Mouse (Mus musculus) lung, embryonic 15.5 days (tissue): Measurements from ENCODE around the gene Thsd4. TPM values are rescaled to one million over a fixed set of nuclear protein-coding genes. Genes with fewer than 3 reads are reported as not detected.
"Not testable (repeated sequence)": the region's sequence is repeated elsewhere in the genome, so short reads cannot be mapped to it uniquely, and the experiment has no call there.

ENCODE experiments used
- ATAC-seq: fragments of 200-750 bp; cut with Nextera tagmentation; 2 replicates; pipeline ENCODE4 v1.8.0; 2017; ENCODE audit warnings: moderate number of reproducible peaks, borderline replicate concordance; ENCODE audit not compliant: low FRiP score, low TSS enrichment; ENCODE audit errors: extremely low read depth
- H3K27ac ChIP-seq: fragments of 300-500 bp; sonication (generic); 2 replicates; pipeline ENCODE4 v1.5.1; 2015; ENCODE audit warnings: moderate library complexity, mild to moderate bottlenecking, inconsistent platforms
- H3K27me3 ChIP-seq: fragments of 300-500 bp; sonication (generic); 2 replicates; pipeline ENCODE4 v1.6.1; 2015; ENCODE audit warnings: inconsistent platforms
- H3K36me3 ChIP-seq: fragments of 300-500 bp; sonication (generic); 2 replicates; pipeline ENCODE4 v1.6.1; 2015; ENCODE audit warnings: inconsistent platforms
- H3K4me1 ChIP-seq: fragments of 300-500 bp; sonication (generic); 2 replicates; pipeline ENCODE4 v1.6.1; 2015; ENCODE audit warnings: inconsistent platforms
- H3K4me2 ChIP-seq: fragments of 300-500 bp; sonication (generic); 2 replicates; pipeline ENCODE4 v1.6.1; 2015; ENCODE audit warnings: inconsistent platforms, mild to moderate bottlenecking, moderate library complexity
- H3K4me3 ChIP-seq: fragments of 300-500 bp; sonication (generic); 2 replicates; pipeline ENCODE4 v1.5.1; 2015; ENCODE audit warnings: mild to moderate bottlenecking, inconsistent platforms
- H3K9ac ChIP-seq: fragments of 300-500 bp; sonication (generic); 2 replicates; pipeline ENCODE4 v1.6.1; 2015; ENCODE audit warnings: inconsistent platforms
- H3K9me3 ChIP-seq: fragments of 300-500 bp; sonication (generic); 2 replicates; pipeline ENCODE4 v1.6.1; 2016; ENCODE audit warnings: inconsistent platforms
- whole genome bisulfite sequencing: fragments of 180-500 bp; shearing (Covaris S2); methylation state at CpG from one replicate; pipeline ENCODE4 v1.1.7; 2015; 5-methylcytosine and 5-hydroxymethylcytosine counted together
- polyA plus RNA-seq: library from polyadenylated mRNA; unstranded; fragments of >200 nt; fragmentation: Nextera tagmentation; extraction: Ambion mirVana; gene quantifications from 2 replicates; pipeline ENCODE4 v1.2.1, GENCODE M21; 2015

Thsd4 gene
- polyA plus RNA-seq, 1 experiment from 2014 or later, result 10.0 TPM

- H3K9me3 ChIP-seq, result no peaks in the 10 kb centered on the region
- H3K27ac ChIP-seq, result no peak overlapping the region
- WGBS, result 73% methylated on average over 7 of the region's 7 CpGs
- H3K36me3 ChIP-seq, result no peaks in the 10 kb centered on the region
- no peaks in the 10 kb centered on the region for H3K4me1 ChIP-seq
- H3K9ac ChIP-seq, result no peak overlapping the region
- no peak for ATAC-seq
- H3K4me3 ChIP-seq, result no peak overlapping the region
- no peak overlapping the region for H3K4me2 ChIP-seq
- H3K27me3 ChIP-seq, result no peaks in the 10 kb centered on the region
Measured at GRCm38 (mm10) chr9:60186948-60187347, 334.9 kb downstream of the Thsd4 start.

GRCm38 (mm10) chr9:60184083-60184482 lies 337.8 kb downstream of the Thsd4 start:
- Histone ChIP-seq H3K9me3 (no peaks in the 10 kb centered on the region), H3K27ac (no peak overlapping the region), H3K4me3 (no peak overlapping the region), H3K27me3 (no peaks in the 10 kb centered on the region), H3K4me2 (no peak overlapping the region), H3K4me1 (peaks cover 7% of the 10 kb centered on the region; the same call in 1 of the 2 replicates), H3K9ac (no peak overlapping the region), H3K36me3 (no peaks in the 10 kb centered on the region)
- WGBS, result 68% methylated on average over 3 of the region's 3 CpGs
- ATAC-seq, result no peak

GRCm38 (mm10) chr9:60182371-60182770 lies 339.5 kb downstream of the Thsd4 start:
- ATAC-seq, result no peak
- Histone ChIP-seq H3K4me2 (no peak overlapping the region), H3K27ac (no peak overlapping the region), H3K9me3 (no peaks in the 10 kb centered on the region), H3K4me3 (no peak overlapping the region), H3K4me1 (peaks cover 7% of the 10 kb centered on the region; the same call in 1 of the 2 replicates), H3K27me3 (no peaks in the 10 kb centered on the region), H3K36me3 (no peaks in the 10 kb centered on the region), H3K9ac (no peak overlapping the region)
- 72% methylated on average over 6 of the region's 6 CpGs for WGBS

GRCm38 (mm10) chr9:60180936-60181335 lies 340.9 kb downstream of the Thsd4 start:
- H3K4me2 ChIP-seq, result no peak overlapping the region
- H3K27me3 ChIP-seq, result no peaks in the 10 kb centered on the region
- peaks cover 7% of the 10 kb centered on the region; the same call in 1 of the 2 replicates for H3K4me1 ChIP-seq
- peak overlapping the region; percentile 49 for H3K27ac ChIP-seq
- no peak for ATAC-seq
- H3K9ac ChIP-seq, result no peak overlapping the region
- no peaks in the 10 kb centered on the region for H3K9me3 ChIP-seq
- H3K36me3 ChIP-seq, result no peaks in the 10 kb centered on the region
- H3K4me3 ChIP-seq, result no peak overlapping the region
- 84% methylated on average over 3 of the region's 3 CpGs for WGBS

GRCm38 (mm10) chr9:60180114-60180513 lies 341.7 kb downstream of the Thsd4 start:
- ATAC-seq, result no peak
- no peak overlapping the region for H3K4me3 ChIP-seq
- H3K4me2 ChIP-seq, result no peak overlapping the region
- no peaks in the 10 kb centered on the region for H3K27me3 ChIP-seq
- H3K4me1 ChIP-seq, result peaks cover 7% of the 10 kb centered on the region; the same call in 1 of the 2 replicates
- 27% methylated on average over 6 of the region's 6 CpGs for WGBS
- no peaks in the 10 kb centered on the region for H3K9me3 ChIP-seq
- H3K36me3 ChIP-seq, result no peaks in the 10 kb centered on the region
- no peak overlapping the region for H3K9ac ChIP-seq
- peak overlapping the region; percentile 49 for H3K27ac ChIP-seq

GRCm38 (mm10) chr9:60176311-60176710 lies 345.5 kb downstream of the Thsd4 start:
- Histone ChIP-seq H3K4me1 (peaks cover 7% of the 10 kb centered on the region; the same call in 1 of the 2 replicates), H3K36me3 (no peaks in the 10 kb centered on the region), H3K9ac (no peak overlapping the region), H3K27me3 (no peaks in the 10 kb centered on the region), H3K4me3 (no peak overlapping the region), H3K9me3 (no peaks in the 10 kb centered on the region), H3K27ac (no peak overlapping the region), H3K4me2 (no peak overlapping the region)
- 82% methylated on average over 3 of the region's 3 CpGs for WGBS
- ATAC-seq, result no peak

GRCm38 (mm10) chr9:60172459-60173060 lies 349.3 kb downstream of the Thsd4 start:
- not testable (repeated sequence) for H3K4me1 ChIP-seq, H3K4me2 ChIP-seq, H3K4me3 ChIP-seq, H3K27me3 ChIP-seq, H3K27ac ChIP-seq, H3K9ac ChIP-seq, ATAC-seq, H3K9me3 ChIP-seq, H3K36me3 ChIP-seq
- 44% methylated on average over 9 of the region's 9 CpGs for WGBS

GRCm38 (mm10) chr9:60166990-60167389 lies 354.9 kb downstream of the Thsd4 start:
- Histone ChIP-seq H3K9ac (no peak overlapping the region), H3K27ac (no peak overlapping the region), H3K4me2 (no peak overlapping the region), H3K4me3 (no peak overlapping the region), H3K4me1 (no peaks in the 10 kb centered on the region), H3K27me3 (no peaks in the 10 kb centered on the region), H3K9me3 (no peaks in the 10 kb centered on the region), H3K36me3 (no peaks in the 10 kb centered on the region)
- ATAC-seq, result no peak
- 73% methylated on average over 4 of the region's 4 CpGs for WGBS

GRCm38 (mm10) chr9:60160855-60161254 lies 361.0 kb downstream of the Thsd4 start:
- no peak for ATAC-seq
- H3K36me3 ChIP-seq, result no peaks in the 10 kb centered on the region

GRCm38 (mm10) chr9:60160194-60160593 lies 361.7 kb downstream of the Thsd4 start:
- H3K4me3 ChIP-seq, result no peak overlapping the region
- H3K27me3 ChIP-seq, result no peaks in the 10 kb centered on the region
- no peaks in the 10 kb centered on the region for H3K9me3 ChIP-seq
- 56% methylated on average over 7 of the region's 7 CpGs for WGBS
- no peak overlapping the region for H3K27ac ChIP-seq
- H3K9ac ChIP-seq, result no peak overlapping the region
- no peak overlapping the region for H3K4me2 ChIP-seq
- no peak for ATAC-seq
- H3K36me3 ChIP-seq, result no peaks in the 10 kb centered on the region
- H3K4me1 ChIP-seq, result peaks cover 9% of the 10 kb centered on the region

More at GRCm38 (mm10) chr9:60160855-60161254, 361.0 kb downstream of the Thsd4 start:
- H3K27me3 ChIP-seq, result no peaks in the 10 kb centered on the region
- H3K9me3 ChIP-seq, result no peaks in the 10 kb centered on the region
- 11% methylated on average over 5 of the region's 5 CpGs for WGBS
- no peak overlapping the region for H3K4me2 ChIP-seq
- no peak overlapping the region for H3K4me3 ChIP-seq
- peak overlapping the region; percentile 3; the same call in 1 of the 2 replicates for H3K27ac ChIP-seq
- H3K4me1 ChIP-seq, result peaks cover 9% of the 10 kb centered on the region
- no peak overlapping the region for H3K9ac ChIP-seq

- Histone ChIP-seq H3K4me1 (no peaks in the 10 kb centered on the region), H3K9me3 (no peaks in the 10 kb centered on the region), H3K4me2 (no peak overlapping the region), H3K36me3 (no peaks in the 10 kb centered on the region), H3K4me3 (no peak overlapping the region), H3K27me3 (no peaks in the 10 kb centered on the region), H3K27ac (peak overlapping the region; percentile 79), H3K9ac (no peak overlapping the region)
- no peak for ATAC-seq
- 97% methylated on average over 1 of the region's 1 CpGs for WGBS
Measured at GRCm38 (mm10) chr9:60152990-60153389, 368.9 kb downstream of the Thsd4 start.

- no peak for ATAC-seq
- Histone ChIP-seq H3K27ac (peak overlapping the region; percentile 79), H3K27me3 (no peaks in the 10 kb centered on the region), H3K9ac (no peak overlapping the region), H3K4me2 (no peak overlapping the region), H3K36me3 (no peaks in the 10 kb centered on the region), H3K9me3 (no peaks in the 10 kb centered on the region), H3K4me1 (no peaks in the 10 kb centered on the region), H3K4me3 (no peak overlapping the region)
- 50% methylated on average over 11 of the region's 11 CpGs for WGBS
Measured at GRCm38 (mm10) chr9:60151897-60152627, 369.8 kb downstream of the Thsd4 start.
